Mouse (Mus musculus) spleen, adult 2 months (tissue): ENCODE measurements at regions not wholly inside any gene's neighbourhood (a gene's known extent, or its start where the extent isn't known, plus 50 kb on each side); places are given as distances from the start of the nearest gene placed in this dataset.

Source experiments
- DNase-seq, 2 experiments: peaks; one replicate each; pipeline versions ENCODE4 v3.0.0 to v3.0.0-alpha.2; 2012 to 2021; ENCODE audit warnings: low spot score in 2 of 2, low read depth in 1 of 2
- H3K27ac ChIP-seq: fragments of 200-500 bp; 2 replicates; pipeline ENCODE4 v1.5.1; 2012; ENCODE audit warnings: low read length, inconsistent platforms; ENCODE audit not compliant: insufficient read depth
- H3K27me3 ChIP-seq: fragments of 200-500 bp; 2 replicates; pipeline ENCODE4 v1.6.1; 2012; ENCODE audit warnings: mild to moderate bottlenecking, moderate library complexity, low read length, inconsistent platforms; ENCODE audit not compliant: control insufficient read depth, insufficient read depth
- H3K36me3 ChIP-seq: fragments of 200-500 bp; 2 replicates; pipeline ENCODE4 v1.6.1; 2012; ENCODE audit warnings: mild to moderate bottlenecking, low read length, inconsistent platforms; ENCODE audit not compliant: control insufficient read depth, insufficient read depth
- H3K4me1 ChIP-seq: fragments of 200-500 bp; 2 replicates; pipeline ENCODE4 v1.6.1; 2011; ENCODE audit warnings: inconsistent platforms; ENCODE audit not compliant: control insufficient read depth, insufficient read depth, insufficient read length
- H3K4me3 ChIP-seq: fragments of 200-500 bp; 2 replicates; pipeline ENCODE4 v1.5.1; 2011; ENCODE audit warnings: mild to moderate bottlenecking, inconsistent platforms; ENCODE audit not compliant: insufficient read depth, insufficient read length; ENCODE audit errors: extremely low read depth
- CTCF ChIP-seq: fragments of 200-500 bp; IDR thresholded peaks from 2 replicates; pipeline ENCODE4 v1.5.1; 2011; ENCODE audit warnings: mild to moderate bottlenecking, inconsistent platforms; ENCODE audit not compliant: insufficient read depth, insufficient read length, insufficient replicate concordance; ENCODE audit errors: extremely low read depth
- POLR2A ChIP-seq: fragments of 200-500 bp; IDR thresholded peaks from 2 replicates; pipeline ENCODE4 v1.6.1; 2011; ENCODE audit warnings: low read depth, low read length, inconsistent platforms
- WGBS: fragments of 180-500 bp; shearing (Covaris S2); methylation state at CpG from one replicate; pipeline ENCODE4 v1.1.7; 2018; 5-methylcytosine and 5-hydroxymethylcytosine counted together

DNA sequence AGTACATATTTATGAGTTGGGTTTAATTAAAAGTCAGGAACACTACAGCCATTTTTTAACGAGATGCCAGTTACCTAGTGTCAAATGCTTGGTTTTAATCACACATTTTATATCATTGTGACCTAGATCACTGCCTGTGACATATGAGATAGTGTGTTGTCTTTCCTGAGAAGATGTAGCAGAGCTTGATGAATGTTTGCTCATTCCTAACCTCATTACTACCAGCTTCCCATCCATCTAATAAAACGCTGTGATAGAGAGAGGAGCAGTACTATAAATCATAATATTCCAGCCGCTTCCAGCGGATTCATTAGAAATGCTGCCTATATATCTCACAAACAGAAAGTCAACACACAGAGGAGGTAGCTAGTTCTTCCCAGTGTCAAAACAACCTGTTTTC, 163.6 kb downstream of the Aldoart1 start:
- TF ChIP-seq CTCF (no peak), POLR2A (no peak)
- Histone ChIP-seq H3K27me3 (no peaks in the 10 kb centered on the region), H3K36me3 (no peaks in the 10 kb centered on the region), H3K4me3 (no peak overlapping the region), H3K27ac (no peak overlapping the region), H3K4me1 (no peaks in the 10 kb centered on the region)
- DNase-seq: no peak
- 85% methylated on average over 4 of the region's 4 CpGs for WGBS

DNA sequence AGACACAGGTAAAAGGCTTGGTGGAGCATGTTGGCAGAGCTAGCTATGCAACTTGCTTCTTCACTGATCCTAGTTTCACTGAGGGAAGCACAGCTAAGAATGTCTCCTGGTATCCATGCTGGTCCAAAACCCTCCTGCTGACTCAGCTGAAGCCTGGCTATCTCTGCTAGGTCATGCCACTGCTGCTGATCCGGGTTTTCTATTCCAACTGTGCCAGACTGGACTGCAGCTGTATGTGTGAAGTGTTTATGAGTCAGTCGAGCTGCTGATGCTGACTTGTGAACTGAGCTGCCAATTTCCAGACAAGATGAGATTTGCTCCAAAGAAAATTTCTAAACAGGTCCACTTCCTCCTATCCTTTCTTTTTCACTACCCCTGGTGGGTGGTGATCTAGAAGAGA, 178.4 kb downstream of the Aldoart1 start:
- 71% methylated on average over 2 of the region's 2 CpGs for WGBS
- no peak for DNase-seq
- H3K36me3 ChIP-seq: no peaks in the 10 kb centered on the region
- H3K27ac ChIP-seq: no peak overlapping the region
- no peaks in the 10 kb centered on the region for H3K4me1 ChIP-seq
- TF ChIP-seq CTCF (no peak), POLR2A (no peak)
- no peak overlapping the region for H3K4me3 ChIP-seq
- H3K27me3 ChIP-seq: no peaks in the 10 kb centered on the region

DNA sequence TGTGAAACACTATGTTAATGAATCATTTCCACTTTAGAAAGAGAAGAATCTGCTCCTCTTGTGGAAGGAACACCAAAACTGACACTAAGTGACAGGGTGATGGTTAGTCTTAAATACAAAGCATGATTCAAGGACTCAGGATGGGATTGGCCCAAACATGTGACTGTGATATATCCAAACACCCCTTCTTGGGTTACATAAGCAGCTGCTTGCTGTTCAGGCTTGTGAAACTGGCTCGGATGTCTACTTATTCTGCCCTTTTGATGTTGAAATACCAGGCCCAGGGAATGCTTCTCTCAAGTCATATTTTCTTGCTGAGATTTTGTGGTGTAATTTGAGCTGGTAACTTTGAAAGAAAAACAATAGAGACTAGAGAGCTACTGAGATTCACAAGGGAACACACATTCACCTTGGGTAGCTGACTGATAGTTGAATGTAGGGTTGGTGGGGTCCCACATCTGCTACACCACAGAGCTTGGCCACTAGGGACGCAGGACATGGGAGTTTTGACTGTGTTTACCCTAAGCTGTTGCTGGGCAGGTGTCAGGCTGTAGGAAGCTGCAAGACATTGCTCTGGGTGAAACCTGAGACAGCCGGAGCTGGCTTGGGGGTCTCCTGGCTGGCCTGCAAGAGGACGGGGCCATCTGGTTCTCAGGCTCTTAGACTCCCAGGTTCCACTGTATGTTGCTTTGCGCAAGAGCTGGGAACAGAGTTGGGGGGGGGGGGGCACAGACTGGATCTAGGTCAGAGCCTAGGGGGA, 180.6 kb downstream of the Aldoart1 start:
- H3K4me1 ChIP-seq: no peaks in the 10 kb centered on the region

DNA sequence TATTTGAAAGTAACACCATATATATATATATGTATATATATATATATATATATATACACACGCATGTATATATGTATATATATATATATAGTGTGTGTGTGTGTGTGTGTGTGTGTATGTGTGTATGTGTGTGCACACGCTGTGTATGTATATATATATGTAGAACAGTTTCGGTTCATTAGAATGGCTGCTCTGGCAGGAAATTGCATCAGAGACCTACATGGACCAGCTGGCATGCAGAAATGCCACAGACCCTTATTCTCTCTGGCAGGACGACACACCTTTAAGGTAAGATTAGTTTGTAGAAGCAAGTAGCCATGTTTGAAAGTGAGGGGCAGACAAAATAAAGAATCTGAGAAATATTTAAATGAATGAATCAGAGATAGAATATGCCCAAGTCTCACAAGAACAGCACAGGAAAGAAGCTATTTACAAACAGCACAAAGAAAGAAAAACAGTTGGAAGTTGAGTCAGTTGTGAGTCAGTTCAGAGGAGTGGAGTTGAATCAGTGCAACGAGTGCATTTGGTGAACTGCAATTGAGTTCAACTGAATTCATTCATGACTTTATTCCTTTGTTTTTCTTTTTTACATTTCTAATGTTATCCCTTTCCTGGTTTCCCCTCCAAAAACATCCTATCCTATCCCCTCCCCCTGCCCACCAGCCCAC, 182.5 kb downstream of the Aldoart1 start:
- Histone ChIP-seq H3K36me3 (no peaks in the 10 kb centered on the region), H3K4me3 (no peak overlapping the region), H3K27ac (no peak overlapping the region), H3K27me3 (no peaks in the 10 kb centered on the region), H3K4me1 (no peaks in the 10 kb centered on the region)
- no peak for DNase-seq
- no peak for TF ChIP-seq POLR2A
- TF ChIP-seq CTCF: no peak
- WGBS: 78% methylated on average over 5 of the region's 5 CpGs

More for the DNA sequence above, 180.6 kb downstream of the Aldoart1 start:
- H3K27ac ChIP-seq: no peak overlapping the region
- H3K36me3 ChIP-seq: no peaks in the 10 kb centered on the region
- TF ChIP-seq CTCF (no peak), POLR2A (no peak)
- no peak overlapping the region for H3K4me3 ChIP-seq
- no peak for DNase-seq
- H3K27me3 ChIP-seq: no peaks in the 10 kb centered on the region
- 77% methylated on average over 5 of the region's 5 CpGs for WGBS

DNA sequence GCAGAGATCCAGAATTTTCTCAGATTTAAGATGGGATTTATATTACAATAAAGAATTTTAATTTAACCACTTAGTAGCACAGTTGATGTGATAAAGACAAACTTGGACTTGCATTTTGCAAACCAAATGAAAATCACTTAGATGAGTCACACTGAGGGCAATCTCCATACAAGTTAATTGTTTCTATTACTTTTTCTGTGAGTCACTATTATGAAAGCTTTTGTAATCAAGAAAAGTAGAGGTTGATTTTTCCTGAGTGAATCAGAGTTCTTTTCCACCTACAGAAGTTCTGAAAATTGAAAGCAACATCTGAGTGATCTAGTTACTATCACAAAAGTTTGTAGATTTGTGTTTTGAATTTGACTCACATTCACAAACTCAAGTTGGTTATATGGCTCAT, 188.1 kb downstream of the Aldoart1 start:
- TF ChIP-seq CTCF (no peak), POLR2A (no peak)
- Histone ChIP-seq H3K27ac (no peak overlapping the region), H3K4me1 (no peaks in the 10 kb centered on the region), H3K36me3 (no peaks in the 10 kb centered on the region), H3K4me3 (no peak overlapping the region), H3K27me3 (no peaks in the 10 kb centered on the region)
- no peak for DNase-seq

DNA sequence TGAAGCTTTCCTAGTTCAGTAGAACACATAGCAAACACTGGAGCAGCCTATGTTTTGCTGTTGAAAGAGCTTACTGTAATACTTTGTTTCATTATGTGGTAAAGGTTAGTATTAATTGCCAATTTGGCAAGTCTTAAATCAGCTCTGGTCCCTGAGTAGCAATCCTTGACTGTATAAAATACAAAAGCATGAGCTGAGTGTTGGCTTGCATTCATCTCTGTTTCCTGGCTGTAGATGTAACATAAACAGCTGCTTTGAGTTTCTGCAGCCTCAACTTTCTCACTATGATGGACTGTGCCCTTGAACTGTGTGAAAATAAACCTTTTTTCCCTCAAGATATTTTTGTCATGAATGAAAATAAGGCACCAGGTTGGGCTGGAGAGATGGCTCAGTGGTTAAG, 190.0 kb downstream of the Aldoart1 start:
- TF ChIP-seq CTCF (no peak), POLR2A (no peak)
- Histone ChIP-seq H3K27me3 (no peaks in the 10 kb centered on the region), H3K27ac (no peak overlapping the region), H3K36me3 (no peaks in the 10 kb centered on the region), H3K4me3 (no peak overlapping the region), H3K4me1 (no peaks in the 10 kb centered on the region)
- no peak for DNase-seq

DNA sequence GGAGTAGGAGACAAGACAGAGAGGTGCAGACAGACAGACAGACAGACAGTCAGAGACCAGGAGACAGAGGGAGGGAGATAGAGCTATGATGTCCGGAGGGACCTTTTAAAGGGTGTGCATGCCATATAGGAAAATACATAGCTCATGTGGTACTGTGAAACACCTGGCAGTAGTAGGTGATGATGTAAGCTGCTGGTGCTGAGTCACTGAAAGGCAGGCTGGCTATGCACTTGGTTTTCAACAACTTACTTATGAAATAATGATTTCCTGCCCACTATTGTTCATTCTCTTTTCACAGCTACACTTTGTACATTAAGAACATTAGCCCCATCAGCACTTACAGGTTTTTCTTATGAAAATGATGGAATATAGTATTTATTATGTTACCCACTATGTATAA, 196.2 kb downstream of the Aldoart1 start:
- Histone ChIP-seq H3K27me3 (no peaks in the 10 kb centered on the region), H3K4me1 (no peaks in the 10 kb centered on the region), H3K4me3 (no peak overlapping the region), H3K36me3 (no peaks in the 10 kb centered on the region), H3K27ac (no peak overlapping the region)
- no peak for TF ChIP-seq CTCF
- TF ChIP-seq POLR2A: no peak
- DNase-seq: no peak
- WGBS: 80% methylated on average over 1 of the region's 1 CpGs
